Comparison of ENCODE assay signal across 8 mouse cellular contexts in genomic region chr1:191062781-191063485, GRCm38 (mm10). TPM values are rescaled to one million over a fixed set of nuclear protein-coding genes. Genes with fewer than 3 reads are reported as not detected.
DNase-seq lines count a peak whose midpoint lies in the region; ATAC-seq lines count a peak whose summit lies in the region.

TSS of gene Tatdn3 (minus strand) at chr1:191062932.
TSS of gene Nsl1 (plus strand) at chr1:191063012.

- H3K27me3 ChIP-seq in hindbrain, embryonic 14.5 days (ENCODE audit: control insufficient read depth, insufficient read depth, low read length) = no peaks in the 10 kb centered on the region

- no peaks in the 10 kb centered on the region for H3K36me3 ChIP-seq in hindbrain, embryonic 14.5 days (replicated peaks; ENCODE audit: control insufficient read depth, insufficient read depth)

- DNase-seq in T-cell, adult 2 months (ENCODE audit: low spot score) = peak; percentile 89
- peak; percentile 94 to 96 for DNase-seq in cerebellum, postnatal 25 days
- peak; percentile 89 to 94 for DNase-seq in frontal cortex, postnatal 25 days (ENCODE audit: low spot score in 2 of 2)
- peak; percentile 91 for DNase-seq in hindbrain, embryonic 14.5 days (ENCODE audit: low spot score)
- peak; percentile 92 to 94 for DNase-seq in layer of hippocampus, postnatal 36 days
- DNase-seq in lung, postnatal 25 days (ENCODE audit: low spot score) = peak; percentile 88
- peak; percentile 80 for DNase-seq in retina, adult 2 months (ENCODE audit: low read depth, low spot score)
- peak; percentile 94 for DNase-seq in thymus, postnatal 25 days

- under 1% methylated on average over 56 of the region's 56 CpGs for WGBS in hindbrain, embryonic 14.5 days

- peak within 1 kb of the TSS; percentile 78 for H3K4me2 ChIP-seq in hindbrain, embryonic 14.5 days (replicated peaks)

- H3K4me3 ChIP-seq in hindbrain, embryonic 14.5 days (replicated peaks; ENCODE audit: low read length) = peak within 1 kb of the TSS; percentile 54

- peak within 1 kb of the TSS; percentile 54 for H3K27ac ChIP-seq in hindbrain, embryonic 14.5 days

- no peaks in the 10 kb centered on the region for H3K9me3 ChIP-seq in hindbrain, embryonic 14.5 days (ENCODE audit: control insufficient read depth, low read length)

- ATAC-seq in hindbrain, embryonic 14.5 days (ENCODE audit: low FRiP score) = peak; percentile 90

- peaks cover 7% of the 10 kb centered on the region; the same call in 1 of the 2 replicates for H3K4me1 ChIP-seq in hindbrain, embryonic 14.5 days (replicated peaks; ENCODE audit: control insufficient read depth, insufficient read depth, low read length)

- peak within 1 kb of the TSS; percentile 79 for H3K9ac ChIP-seq in hindbrain, embryonic 14.5 days

RNA-seq across cellular contexts. Expression of gene Tatdn3, which starts in this region (rescaled TPM):
- 13.1 and 14.9 TPM in 2 replicates for polyA plus RNA-seq in hindbrain, embryonic 14.5 days (2014; fragmentation: Nextera tagmentation; extraction: Ambion mirVana)
- total RNA-seq in layer of hippocampus, postnatal 36 days (2021) = 10 to 100 TPM; 40.4 to 42.4 TPM

RNA-seq across cellular contexts. Expression of gene Nsl1, which starts in this region (rescaled TPM):
- 3.6 and 5.0 TPM in 2 replicates for polyA plus RNA-seq in hindbrain, embryonic 14.5 days (2014; fragmentation: Nextera tagmentation; extraction: Ambion mirVana)
- under 1 TPM; 0.61 to 0.82 TPM for total RNA-seq in layer of hippocampus, postnatal 36 days (2021)

Comparison
In these comparisons a context has a peak if more than half of its experiments do, and no peak if none do; other contexts are left out.
1. Peak in every context shown above with its lines: DNase-seq, ATAC-seq, H3K4me3 ChIP-seq and H3K27ac ChIP-seq.